Mouse (Mus musculus): ENCODE data around the gene Iqck.

The Iqck gene

DNA sequence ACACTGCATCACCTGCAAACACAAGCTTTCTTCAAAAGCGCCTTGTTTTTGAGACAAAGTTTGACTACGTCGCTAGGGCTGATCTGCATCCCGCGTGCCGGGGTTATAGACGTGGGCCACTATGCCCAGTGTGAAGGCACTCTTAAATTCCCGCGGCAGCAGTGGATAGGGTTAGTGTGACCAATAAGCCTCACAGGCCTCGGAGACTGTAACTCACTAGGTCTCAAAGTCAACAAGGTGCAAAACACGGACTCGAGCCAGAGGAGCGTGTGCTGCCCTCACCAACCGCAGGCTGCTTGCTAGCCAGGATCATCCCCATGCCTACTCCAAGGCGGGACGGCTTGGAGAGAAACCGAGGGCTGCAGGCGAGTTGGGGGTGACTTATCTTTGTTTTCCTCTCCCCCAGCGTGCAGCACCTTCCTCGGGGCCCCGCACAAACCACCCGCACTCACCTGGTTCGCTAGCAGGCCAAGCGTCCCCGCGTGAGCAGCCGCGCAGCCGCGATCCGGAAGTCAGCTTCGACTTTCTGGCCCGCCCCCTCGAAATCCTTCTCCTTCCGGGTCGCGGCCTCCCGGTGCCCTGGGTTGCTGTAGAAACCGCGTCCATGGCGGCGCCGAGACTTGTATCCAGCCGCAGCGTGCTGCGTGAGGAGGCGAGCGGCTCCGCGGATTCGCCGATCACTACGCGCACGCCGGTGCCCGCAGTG lies at the start of gene Iqck:
Iqck (plus strand) TSS at position 582 of the 706 bp plus-strand sequence.
- Histone ChIP-seq H3K27me3 (ENCODE audit: control insufficient read depth, insufficient read depth, low read length, poor library complexity, severe bottlenecking) (no peaks in the 10 kb centered on the region), H3K36me3 (ENCODE audit: control insufficient read depth, insufficient read depth, low read length, poor library complexity, severe bottlenecking) (peaks cover 1% of the 10 kb centered on the region)
- DNase-seq (ENCODE audit: low read depth, low spot score): peak; percentile 88

DNA sequence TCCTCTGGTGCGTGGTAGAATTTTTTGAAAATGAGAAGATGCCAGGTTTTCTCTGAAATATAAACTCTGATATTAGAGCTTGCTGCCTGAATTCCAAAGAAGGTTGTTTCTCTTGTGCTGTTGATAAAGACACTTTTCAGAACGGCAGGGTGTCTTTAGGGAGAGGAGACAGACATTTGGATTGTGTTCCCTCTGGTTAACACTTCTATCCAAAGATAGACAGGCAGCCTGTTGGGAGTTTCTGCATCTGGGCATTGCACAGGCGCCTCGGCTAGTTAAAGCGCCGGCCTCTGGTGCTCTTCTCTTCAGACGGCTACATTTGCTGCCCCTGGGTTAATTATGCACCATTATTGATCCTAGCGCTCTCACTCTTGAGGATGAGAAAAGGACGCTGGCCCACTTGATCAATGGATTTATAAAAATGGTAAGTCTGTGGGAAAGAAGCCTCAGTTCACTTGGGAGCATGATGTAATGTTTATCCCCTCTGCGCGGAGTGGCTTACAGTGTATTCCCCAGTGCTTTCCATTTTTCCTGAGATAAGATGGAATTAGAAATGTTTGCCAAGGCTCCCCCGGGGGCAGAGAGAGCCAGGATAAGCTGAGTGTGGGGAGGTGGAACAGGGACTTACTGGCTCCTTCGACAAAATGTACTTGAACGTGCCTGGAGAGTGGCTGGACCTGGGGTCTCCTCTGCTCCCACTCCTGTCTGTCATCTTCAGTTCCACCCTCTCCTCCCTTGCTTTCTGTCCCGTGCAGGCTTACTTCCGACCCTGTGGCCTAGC lies 48.7 kb upstream of the Iqck start:
- H3K36me3 ChIP-seq (ENCODE audit: control insufficient read depth, insufficient read depth, low read length, poor library complexity, severe bottlenecking): peaks cover 5% of the 10 kb centered on the region; the same call in 1 of the 2 replicates
- H3K27me3 ChIP-seq (ENCODE audit: control insufficient read depth, insufficient read depth, low read length, poor library complexity, severe bottlenecking): no peaks in the 10 kb centered on the region
- DNase-seq (ENCODE audit: low read depth, low spot score): no peak

DNA sequence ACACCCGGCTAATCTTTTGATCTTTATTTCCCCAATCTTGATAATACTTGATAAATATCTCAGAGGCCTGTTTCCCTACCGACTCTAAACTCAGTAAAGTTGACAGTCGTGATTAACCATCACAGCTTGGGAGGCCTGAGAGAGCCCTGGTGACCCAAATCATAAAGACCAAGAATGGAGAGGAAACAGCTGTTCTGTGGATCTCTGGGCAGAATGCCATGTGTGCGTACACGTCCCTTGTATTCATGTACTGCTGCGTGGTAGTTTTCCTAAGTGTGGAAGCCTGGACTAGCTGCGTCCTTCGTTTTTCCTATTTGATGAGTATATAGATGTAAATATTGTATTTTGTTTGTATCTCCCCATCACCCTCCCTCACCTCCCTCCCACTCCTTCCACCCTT lies 47.7 kb upstream of the Iqck start:
- no peak for DNase-seq (ENCODE audit: low read depth, low spot score)
- no peaks in the 10 kb centered on the region for H3K27me3 ChIP-seq (ENCODE audit: control insufficient read depth, insufficient read depth, low read length, poor library complexity, severe bottlenecking)
- peaks cover 5% of the 10 kb centered on the region for H3K36me3 ChIP-seq (ENCODE audit: control insufficient read depth, insufficient read depth, low read length, poor library complexity, severe bottlenecking)

DNA sequence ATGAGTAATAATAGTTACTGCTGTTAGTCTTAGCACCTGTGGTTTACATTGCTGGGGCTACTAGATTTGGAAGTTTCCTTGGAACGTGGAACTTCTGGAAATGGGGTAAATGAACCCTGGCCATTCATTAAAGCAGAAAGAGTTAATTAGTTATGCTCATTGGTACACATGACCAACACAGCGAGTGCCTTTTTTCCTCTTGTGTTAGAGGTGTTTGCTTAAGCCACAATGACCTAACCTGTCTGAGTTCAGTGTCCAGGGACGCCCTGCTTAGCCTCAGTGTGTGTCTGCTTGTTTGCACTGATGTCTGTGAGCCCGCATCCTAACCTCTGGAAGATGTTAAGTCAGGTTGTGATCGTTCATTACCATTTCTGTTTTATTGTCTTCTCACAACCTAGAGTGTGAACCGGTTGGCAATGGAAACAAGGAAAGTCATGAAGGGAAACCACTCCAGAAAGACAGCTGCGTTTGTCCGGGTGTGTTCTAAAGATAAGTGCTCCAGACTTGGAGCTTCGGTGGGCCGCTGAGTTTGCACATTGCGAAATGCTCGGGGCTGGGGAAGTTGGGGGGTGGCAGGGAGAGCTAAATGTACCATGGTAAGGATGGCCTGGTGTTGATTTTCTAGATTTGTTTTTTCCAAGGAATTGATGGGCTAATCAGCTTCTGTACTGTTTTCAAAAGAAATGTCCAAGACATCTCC lies 44.0 kb upstream of the Iqck start:
- DNase-seq (ENCODE audit: low read depth, low spot score): no peak
- no peaks in the 10 kb centered on the region for H3K27me3 ChIP-seq (ENCODE audit: control insufficient read depth, insufficient read depth, low read length, poor library complexity, severe bottlenecking)
- H3K36me3 ChIP-seq (ENCODE audit: control insufficient read depth, insufficient read depth, low read length, poor library complexity, severe bottlenecking): peaks cover 4% of the 10 kb centered on the region

DNA sequence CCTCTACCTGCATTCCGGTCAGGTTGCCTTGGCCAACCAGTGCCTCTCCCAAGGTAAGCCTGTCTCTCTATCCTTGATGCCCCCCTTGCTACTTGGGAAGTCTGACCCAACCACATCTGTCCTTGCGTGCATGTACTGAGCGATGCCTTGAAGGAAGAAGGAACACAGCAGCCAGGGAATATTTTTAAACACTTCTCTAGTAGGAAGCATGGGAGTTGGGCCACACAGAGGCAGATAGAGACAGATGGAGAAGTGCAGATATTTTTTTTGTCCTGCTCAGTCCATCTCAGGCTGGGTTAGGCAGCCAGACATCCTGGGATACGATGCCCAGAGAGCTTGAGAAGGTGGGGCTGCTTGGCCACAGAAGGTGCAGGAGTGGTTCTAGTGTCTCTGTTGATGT lies 42.0 kb upstream of the Iqck start:
- DNase-seq (ENCODE audit: low read depth, low spot score): no peak
- no peaks in the 10 kb centered on the region for H3K27me3 ChIP-seq (ENCODE audit: control insufficient read depth, insufficient read depth, low read length, poor library complexity, severe bottlenecking)
- peaks cover 4% of the 10 kb centered on the region for H3K36me3 ChIP-seq (ENCODE audit: control insufficient read depth, insufficient read depth, low read length, poor library complexity, severe bottlenecking)

DNA sequence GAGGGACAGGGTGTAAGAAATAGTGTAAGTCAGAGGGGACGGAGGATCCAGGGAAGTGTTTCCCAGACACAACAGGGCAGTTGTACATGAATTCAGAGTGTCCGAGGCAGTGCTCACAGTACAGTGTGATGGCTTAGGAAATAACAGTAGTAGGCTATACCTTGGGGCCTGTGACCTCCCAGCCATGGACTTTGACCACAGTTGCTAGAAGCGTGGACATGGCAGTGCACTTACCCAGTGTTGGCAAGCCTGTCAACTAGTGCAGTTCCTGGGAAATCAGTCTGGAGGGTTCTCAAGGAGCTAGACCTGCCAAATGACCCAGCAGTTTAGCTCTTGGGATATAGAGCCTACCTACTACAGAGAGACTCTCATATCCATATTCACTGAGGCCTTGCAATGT lies 39.3 kb upstream of the Iqck start:
- no peaks in the 10 kb centered on the region for H3K27me3 ChIP-seq (ENCODE audit: control insufficient read depth, insufficient read depth, low read length, poor library complexity, severe bottlenecking)
- peaks cover 2% of the 10 kb centered on the region for H3K36me3 ChIP-seq (ENCODE audit: control insufficient read depth, insufficient read depth, low read length, poor library complexity, severe bottlenecking)
- no peak for DNase-seq (ENCODE audit: low read depth, low spot score)

DNA sequence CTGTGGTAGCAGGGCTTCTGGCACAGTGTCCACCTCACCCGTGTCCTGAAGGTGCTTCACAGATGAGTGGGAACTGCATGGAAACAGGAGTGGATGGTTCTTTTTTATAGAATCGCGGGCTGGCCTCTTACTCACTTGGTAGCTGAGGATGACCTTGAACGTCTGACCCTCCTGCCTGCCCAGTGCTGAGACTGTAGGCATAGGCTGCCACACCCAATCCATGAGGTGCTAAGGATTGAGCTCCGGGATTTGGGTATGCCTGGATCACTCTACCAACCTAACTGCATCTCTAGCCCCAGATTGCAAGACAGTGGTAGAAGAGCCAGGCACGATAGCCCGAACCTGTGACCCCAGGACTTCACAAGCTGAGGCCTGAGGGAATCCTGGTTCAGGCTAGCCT lies 37.8 kb upstream of the Iqck start:
- DNase-seq (ENCODE audit: low read depth, low spot score): no peak
- H3K36me3 ChIP-seq (ENCODE audit: control insufficient read depth, insufficient read depth, low read length, poor library complexity, severe bottlenecking): peaks cover 2% of the 10 kb centered on the region
- no peaks in the 10 kb centered on the region for H3K27me3 ChIP-seq (ENCODE audit: control insufficient read depth, insufficient read depth, low read length, poor library complexity, severe bottlenecking)

DNA sequence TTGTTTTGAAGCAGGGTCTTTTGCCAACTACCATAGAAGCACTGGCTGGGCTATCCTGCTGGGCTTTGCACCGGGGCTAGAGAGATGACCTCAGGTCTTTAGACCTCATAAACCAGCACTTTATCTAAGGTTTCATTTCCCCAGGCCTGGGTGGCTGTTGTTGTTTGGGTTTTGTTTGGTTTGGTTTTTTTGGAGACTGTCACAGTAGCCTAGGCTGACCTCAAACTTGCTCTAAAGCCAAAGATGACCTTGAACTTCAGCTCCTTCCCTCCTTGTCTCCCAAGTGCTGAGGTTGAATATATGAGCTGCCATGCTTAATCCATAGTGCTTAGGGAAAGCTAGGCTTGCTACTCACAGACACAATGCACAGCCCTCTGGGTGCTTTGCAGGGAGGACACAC lies 35.9 kb upstream of the Iqck start:
- Histone ChIP-seq H3K36me3 (ENCODE audit: control insufficient read depth, insufficient read depth, low read length, poor library complexity, severe bottlenecking) (no peaks in the 10 kb centered on the region; the same call in none of the 2 replicates), H3K27me3 (ENCODE audit: control insufficient read depth, insufficient read depth, low read length, poor library complexity, severe bottlenecking) (no peaks in the 10 kb centered on the region)
- DNase-seq (ENCODE audit: low read depth, low spot score): no peak

DNA sequence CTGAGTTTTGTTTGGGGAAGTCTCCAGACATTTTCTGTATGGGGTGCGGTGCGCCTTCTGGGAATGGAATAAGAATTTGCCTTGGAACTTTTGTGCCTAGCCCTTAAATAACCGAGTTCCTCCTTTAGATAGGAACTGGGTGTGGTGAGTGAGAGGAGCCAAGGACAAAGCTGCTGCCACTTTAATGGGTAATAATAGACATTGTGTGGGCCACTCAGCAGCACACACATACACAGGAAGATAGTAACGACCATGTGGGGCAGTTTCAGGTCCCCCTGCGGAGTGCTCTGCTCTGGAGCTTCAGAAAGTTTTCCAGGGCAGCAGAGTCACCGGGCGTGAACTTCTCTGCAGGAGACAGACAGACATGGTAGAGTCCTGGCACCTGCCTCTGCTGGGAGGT lies 34.2 kb upstream of the Iqck start:
- no peaks in the 10 kb centered on the region for H3K27me3 ChIP-seq (ENCODE audit: control insufficient read depth, insufficient read depth, low read length, poor library complexity, severe bottlenecking)
- peaks cover 1% of the 10 kb centered on the region for H3K36me3 ChIP-seq (ENCODE audit: control insufficient read depth, insufficient read depth, low read length, poor library complexity, severe bottlenecking)
- no peak for DNase-seq (ENCODE audit: low read depth, low spot score)

DNA sequence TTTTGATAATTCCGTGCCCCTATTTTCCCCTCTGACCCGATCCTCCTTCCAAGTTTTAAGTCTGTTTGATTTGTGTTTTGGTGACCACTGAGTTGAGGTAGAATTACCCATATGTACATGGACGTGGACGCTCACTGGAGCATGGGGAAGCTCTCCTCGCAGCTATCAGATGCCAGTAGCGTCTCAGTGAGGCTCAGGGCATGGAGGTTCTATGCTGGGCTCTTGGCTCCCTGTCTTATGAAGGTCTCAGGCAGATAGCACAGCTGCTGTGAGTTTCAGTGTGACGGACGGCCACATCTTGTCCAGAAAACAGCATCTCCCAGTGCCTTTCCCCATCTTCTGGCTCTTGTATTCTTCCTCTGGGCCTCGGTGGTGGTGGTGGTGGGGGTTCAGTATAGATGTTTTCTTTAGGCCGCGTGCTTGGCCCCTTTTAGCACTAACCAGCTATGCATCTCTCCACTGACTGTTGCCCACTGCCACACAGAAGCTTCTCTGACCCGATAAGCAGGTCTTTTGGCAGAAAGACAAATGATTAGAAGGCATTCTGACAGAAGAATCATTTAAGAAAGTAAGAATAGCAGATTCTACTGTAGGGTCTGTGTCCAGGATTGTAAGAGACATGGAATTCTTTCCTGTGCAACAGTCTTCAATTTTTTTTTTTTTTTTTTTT lies 33.5 kb upstream of the Iqck start:
- DNase-seq (ENCODE audit: low read depth, low spot score): no peak
- Histone ChIP-seq H3K27me3 (ENCODE audit: control insufficient read depth, insufficient read depth, low read length, poor library complexity, severe bottlenecking) (no peaks in the 10 kb centered on the region), H3K36me3 (ENCODE audit: control insufficient read depth, insufficient read depth, low read length, poor library complexity, severe bottlenecking) (peaks cover 3% of the 10 kb centered on the region)

DNA sequence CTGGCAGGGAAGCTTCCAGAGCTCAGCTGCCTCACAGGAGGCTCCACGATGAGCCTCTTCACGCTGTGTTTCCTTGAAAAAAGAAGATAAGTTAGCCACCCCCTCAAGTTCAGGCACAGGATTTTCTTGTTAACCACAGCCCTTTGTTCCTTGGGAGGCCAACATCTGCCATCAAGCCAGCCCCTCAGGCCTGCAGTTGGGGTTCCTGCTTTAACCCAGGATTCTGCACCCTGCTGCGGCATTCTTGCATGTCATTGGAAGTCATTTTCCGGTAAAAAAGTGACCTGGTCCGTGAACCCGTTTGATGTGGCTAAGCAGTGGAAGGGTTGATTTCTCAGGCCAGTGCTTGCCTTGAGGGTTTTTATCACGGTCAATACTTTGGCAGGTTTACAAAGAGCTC lies 31.1 kb upstream of the Iqck start:
- Histone ChIP-seq H3K27me3 (ENCODE audit: control insufficient read depth, insufficient read depth, low read length, poor library complexity, severe bottlenecking) (no peaks in the 10 kb centered on the region), H3K36me3 (ENCODE audit: control insufficient read depth, insufficient read depth, low read length, poor library complexity, severe bottlenecking) (peaks cover 3% of the 10 kb centered on the region; the same call in 1 of the 2 replicates)
- no peak for DNase-seq (ENCODE audit: low read depth, low spot score)

DNA sequence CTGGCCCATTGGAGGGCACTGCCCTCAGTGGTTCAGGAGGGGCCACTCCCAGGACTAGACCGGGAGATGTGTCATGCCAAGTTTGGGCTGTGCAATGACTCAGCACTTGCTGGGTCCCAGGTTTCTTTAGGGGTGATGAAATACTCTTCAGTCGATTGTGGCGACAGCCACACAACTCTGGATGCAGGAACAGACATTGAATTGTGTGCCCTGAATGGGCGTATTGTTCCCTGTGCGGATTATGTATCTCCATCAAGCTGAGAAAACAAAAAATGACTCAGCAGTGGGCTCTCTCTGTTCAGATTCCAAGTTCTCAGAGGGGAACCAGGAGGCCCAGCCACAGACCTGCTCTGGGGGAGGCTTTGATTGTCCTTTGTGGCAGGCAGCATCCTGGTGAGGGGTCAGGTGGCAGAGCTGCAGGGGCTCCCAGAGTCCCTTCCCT lies 27.6 kb upstream of the Iqck start:
- H3K36me3 ChIP-seq (ENCODE audit: control insufficient read depth, insufficient read depth, low read length, poor library complexity, severe bottlenecking): peaks cover 3% of the 10 kb centered on the region; the same call in 1 of the 2 replicates
- no peak for DNase-seq (ENCODE audit: low read depth, low spot score)
- H3K27me3 ChIP-seq (ENCODE audit: control insufficient read depth, insufficient read depth, low read length, poor library complexity, severe bottlenecking): no peaks in the 10 kb centered on the region

DNA sequence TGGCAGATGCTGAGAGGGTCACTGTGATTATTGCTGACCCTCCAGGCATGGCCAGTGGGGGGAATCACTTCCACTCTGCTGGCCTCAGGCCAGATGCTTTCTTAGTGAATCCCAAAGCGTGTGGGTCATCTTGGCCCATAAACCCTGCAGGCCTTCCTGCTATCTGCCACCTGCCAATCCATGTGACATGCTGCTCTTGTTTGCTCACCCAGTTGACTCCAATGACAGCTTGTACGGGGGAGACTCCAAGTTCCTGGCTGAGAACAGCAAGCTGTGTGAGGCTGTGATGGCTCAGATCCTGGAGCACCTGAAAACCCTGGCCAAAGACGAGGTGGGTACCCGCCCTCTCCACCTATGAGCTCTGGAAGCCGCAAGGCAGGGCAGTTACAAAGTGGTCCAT lies 17.7 kb upstream of the Iqck start:
- Histone ChIP-seq H3K27me3 (ENCODE audit: control insufficient read depth, insufficient read depth, low read length, poor library complexity, severe bottlenecking) (no peaks in the 10 kb centered on the region), H3K36me3 (ENCODE audit: control insufficient read depth, insufficient read depth, low read length, poor library complexity, severe bottlenecking) (peaks cover 4% of the 10 kb centered on the region)
- DNase-seq (ENCODE audit: low read depth, low spot score): no peak

DNA sequence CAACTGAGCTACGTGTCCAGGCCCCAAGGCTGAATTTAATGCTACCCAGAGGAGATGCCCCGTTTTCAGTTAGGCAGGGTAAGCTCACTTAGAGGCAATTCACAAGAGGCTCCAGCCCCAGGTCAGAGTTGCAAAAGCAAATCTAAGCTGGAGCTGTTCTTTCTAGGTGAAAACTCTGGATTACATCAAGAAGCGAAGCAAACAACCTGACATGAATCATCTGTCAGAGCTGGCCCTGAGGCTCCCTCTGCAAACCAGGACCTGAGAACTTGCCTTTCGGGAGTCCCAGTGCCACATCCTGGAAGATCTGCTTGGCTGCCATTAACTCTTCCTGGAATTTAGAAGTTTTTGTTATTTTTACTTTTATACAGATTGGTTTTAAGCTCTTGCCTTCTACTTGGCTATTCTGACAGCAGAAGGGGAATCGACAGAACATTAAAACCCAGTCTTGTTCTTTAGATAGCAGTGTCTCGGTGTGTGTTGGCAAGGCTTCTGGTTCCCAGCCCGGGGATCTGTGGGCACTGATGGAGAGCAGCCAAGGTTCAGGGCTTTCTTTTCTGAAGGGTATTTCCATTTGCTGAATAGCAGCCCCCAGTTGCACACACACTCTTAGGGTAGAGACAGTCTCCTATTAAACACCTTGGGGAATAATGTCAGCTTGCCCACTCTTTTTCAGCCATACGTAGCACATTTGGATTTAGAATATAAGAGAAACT lies 14.4 kb upstream of the Iqck start:
- no peaks in the 10 kb centered on the region for H3K27me3 ChIP-seq (ENCODE audit: control insufficient read depth, insufficient read depth, low read length, poor library complexity, severe bottlenecking)
- DNase-seq (ENCODE audit: low read depth, low spot score): no peak
- H3K36me3 ChIP-seq (ENCODE audit: control insufficient read depth, insufficient read depth, low read length, poor library complexity, severe bottlenecking): peaks cover 4% of the 10 kb centered on the region
